Mouse (Mus musculus): ENCODE measurements around the gene Tulp1. TPM values are rescaled to one million over a fixed set of nuclear protein-coding genes. Genes with fewer than 3 reads are reported as not detected.

The Tulp1 gene
- polyA plus RNA-seq, 1 experiment, result 0.25 TPM

DNA sequence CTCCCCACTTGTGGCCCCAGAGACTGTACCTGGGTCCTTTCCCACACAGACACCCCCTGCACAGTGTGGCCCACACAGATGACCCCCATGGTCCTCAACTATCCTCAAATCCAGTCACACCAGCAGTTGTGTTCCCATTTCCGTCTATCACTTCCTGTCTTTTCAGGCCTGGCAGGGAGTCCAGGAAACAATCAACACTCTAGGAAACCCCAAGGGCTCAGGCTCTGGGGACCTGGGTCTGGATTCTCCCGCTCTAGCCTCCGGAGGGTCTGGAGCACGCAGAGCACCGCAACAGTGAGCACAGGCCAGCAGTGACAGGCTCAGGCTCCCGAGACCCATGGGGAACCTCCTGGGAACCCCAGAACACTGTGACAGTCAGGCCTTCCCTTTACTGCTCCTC lies 16.8 kb downstream of the Tulp1 start:
- no peak for TF ChIP-seq POLR2A (IDR thresholded peaks at IDR 0.05; ENCODE audit: low read depth, low read length)
- TF ChIP-seq CTCF (IDR thresholded peaks at IDR 0.05; ENCODE audit: extremely low read depth, insufficient read depth, insufficient read length, insufficient replicate concordance), result no peak
- Histone ChIP-seq H3K4me1 (ENCODE audit: control insufficient read depth, insufficient read depth, insufficient read length) (no peaks in the 10 kb centered on the region), H3K27ac (ENCODE audit: insufficient read depth, low read length) (no peak overlapping the region), H3K36me3 (ENCODE audit: control insufficient read depth, insufficient read depth, low read length) (no peaks in the 10 kb centered on the region), H3K4me3 (ENCODE audit: extremely low read depth, insufficient read depth, insufficient read length) (no peak overlapping the region), H3K27me3 (ENCODE audit: control insufficient read depth, insufficient read depth, low read length) (peaks cover 17% of the 10 kb centered on the region)
- 81% methylated on average over 6 of the region's 6 CpGs for WGBS
- DNase-seq (ENCODE audit: low read depth in 1 of 2, low spot score in 2 of 2), result no peak

DNA sequence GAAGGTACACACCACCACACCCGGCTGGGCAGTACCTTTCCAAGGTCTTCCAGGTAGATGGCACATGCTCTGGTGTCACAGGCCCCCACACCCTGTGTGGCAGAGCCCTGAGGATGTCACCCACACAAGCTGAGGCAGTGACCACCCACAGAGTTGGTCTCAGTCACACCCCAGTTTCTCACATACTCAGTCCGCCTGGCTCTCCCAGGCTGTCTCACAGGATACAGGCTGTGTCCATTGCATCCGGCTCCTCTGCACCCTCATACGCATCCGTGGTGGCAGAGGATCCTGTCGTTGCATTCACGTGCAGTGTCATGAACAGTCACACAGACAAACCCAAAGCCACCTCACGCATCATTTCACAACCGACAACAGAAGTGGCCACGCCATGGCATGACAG lies 17.7 kb downstream of the Tulp1 start:
- Histone ChIP-seq H3K4me1 (ENCODE audit: control insufficient read depth, insufficient read depth, insufficient read length) (no peaks in the 10 kb centered on the region), H3K4me3 (ENCODE audit: extremely low read depth, insufficient read depth, insufficient read length) (no peak overlapping the region), H3K36me3 (ENCODE audit: control insufficient read depth, insufficient read depth, low read length) (no peaks in the 10 kb centered on the region), H3K27me3 (ENCODE audit: control insufficient read depth, insufficient read depth, low read length) (peaks cover 17% of the 10 kb centered on the region), H3K27ac (ENCODE audit: insufficient read depth, low read length) (no peak overlapping the region)
- 86% methylated on average over 10 of the region's 10 CpGs for WGBS
- DNase-seq (ENCODE audit: low read depth in 1 of 2, low spot score in 2 of 2), result no peak
- no peak for TF ChIP-seq CTCF (IDR thresholded peaks at IDR 0.05; ENCODE audit: extremely low read depth, insufficient read depth, insufficient read length, insufficient replicate concordance)
- no peak for TF ChIP-seq POLR2A (IDR thresholded peaks at IDR 0.05; ENCODE audit: low read depth, low read length)

DNA sequence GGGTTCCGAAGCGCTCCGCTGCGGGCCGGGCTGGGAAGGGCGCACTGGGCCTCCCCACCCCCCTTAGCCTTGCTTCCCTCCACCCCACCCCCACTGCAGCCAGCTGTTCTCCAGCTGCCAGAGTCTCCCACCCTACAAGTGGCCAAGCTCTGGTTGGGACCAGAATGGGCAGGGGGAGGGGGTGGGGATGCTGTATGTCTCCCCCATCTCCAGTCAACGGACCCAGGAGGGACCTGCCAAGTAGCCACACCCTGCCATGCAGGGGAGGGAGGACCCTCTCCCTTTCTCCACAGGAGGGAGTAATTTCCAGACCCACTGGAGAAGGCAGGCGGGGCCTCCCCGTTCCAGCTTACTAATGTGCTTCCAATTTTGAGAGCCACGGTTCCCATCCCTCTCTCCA lies 19.1 kb downstream of the Tulp1 start:
- DNase-seq (ENCODE audit: low read depth in 1 of 2, low spot score in 2 of 2), result no peak
- Histone ChIP-seq H3K27me3 (ENCODE audit: control insufficient read depth, insufficient read depth, low read length) (peaks cover 11% of the 10 kb centered on the region), H3K27ac (ENCODE audit: insufficient read depth, low read length) (no peak overlapping the region), H3K4me3 (ENCODE audit: extremely low read depth, insufficient read depth, insufficient read length) (no peak overlapping the region), H3K4me1 (ENCODE audit: control insufficient read depth, insufficient read depth, insufficient read length) (no peaks in the 10 kb centered on the region), H3K36me3 (ENCODE audit: control insufficient read depth, insufficient read depth, low read length) (no peaks in the 10 kb centered on the region)
- TF ChIP-seq POLR2A (IDR thresholded peaks at IDR 0.05; ENCODE audit: low read depth, low read length) (no peak), CTCF (IDR thresholded peaks at IDR 0.05; ENCODE audit: extremely low read depth, insufficient read depth, insufficient read length, insufficient replicate concordance) (no peak)
- WGBS, result 86% methylated on average over 10 of the region's 10 CpGs

DNA sequence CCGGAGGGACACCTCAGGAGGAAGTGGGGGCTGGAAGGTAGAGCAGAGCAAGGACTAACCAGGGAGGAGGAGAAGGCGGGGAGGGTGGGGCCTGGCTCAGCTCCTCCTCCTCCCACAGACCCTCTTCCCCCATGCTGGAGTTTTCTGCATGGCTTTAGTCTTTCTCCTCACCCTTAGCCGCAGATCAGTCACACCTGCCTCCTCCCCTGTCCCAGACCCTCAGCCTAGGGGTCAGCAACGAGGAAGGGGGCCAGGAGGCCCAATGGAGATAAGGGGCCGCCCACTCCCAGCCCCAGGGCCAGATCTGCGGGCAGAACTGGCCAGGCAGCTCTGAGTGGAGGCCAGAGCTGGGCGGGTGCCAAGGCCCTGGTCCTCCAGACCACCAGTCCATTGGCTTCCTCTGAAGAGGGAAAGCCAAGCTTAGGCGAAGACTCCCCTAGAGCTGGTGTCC lies 19.7 kb downstream of the Tulp1 start:
- 74% methylated on average over 8 of the region's 8 CpGs for WGBS

DNA sequence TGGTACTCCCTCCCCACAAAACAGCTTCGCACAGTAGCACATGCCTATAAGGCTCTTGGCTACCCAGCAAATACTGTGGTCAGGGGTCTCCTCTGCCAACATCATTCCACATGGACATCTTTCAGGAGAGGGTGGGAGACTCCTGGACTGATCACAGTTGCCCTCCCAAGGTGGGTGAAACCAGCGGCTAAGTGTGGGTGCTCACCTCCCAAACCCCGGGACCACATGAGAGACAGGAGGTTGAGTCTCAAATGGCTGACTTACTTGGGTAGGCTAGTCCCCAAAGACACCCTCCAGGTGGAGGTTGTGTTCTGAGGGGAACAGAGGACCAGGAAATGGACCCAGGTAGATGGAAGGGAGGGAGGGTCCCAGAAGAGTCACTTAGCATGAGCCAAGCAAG lies 20.4 kb downstream of the Tulp1 start:
- 87% methylated on average over 3 of the region's 3 CpGs for WGBS
- no peak for DNase-seq (ENCODE audit: low read depth in 1 of 2, low spot score in 2 of 2)
- Histone ChIP-seq H3K4me1 (ENCODE audit: control insufficient read depth, insufficient read depth, insufficient read length) (no peaks in the 10 kb centered on the region), H3K27ac (ENCODE audit: insufficient read depth, low read length) (no peak overlapping the region), H3K36me3 (ENCODE audit: control insufficient read depth, insufficient read depth, low read length) (no peaks in the 10 kb centered on the region), H3K4me3 (ENCODE audit: extremely low read depth, insufficient read depth, insufficient read length) (no peak overlapping the region), H3K27me3 (ENCODE audit: control insufficient read depth, insufficient read depth, low read length) (no peaks in the 10 kb centered on the region)
- TF ChIP-seq POLR2A (IDR thresholded peaks at IDR 0.05; ENCODE audit: low read depth, low read length) (no peak), CTCF (IDR thresholded peaks at IDR 0.05; ENCODE audit: extremely low read depth, insufficient read depth, insufficient read length, insufficient replicate concordance) (no peak)

More for the DNA sequence above, 19.7 kb downstream of the Tulp1 start:
- H3K4me3 ChIP-seq (ENCODE audit: extremely low read depth, insufficient read depth, insufficient read length), result no peak overlapping the region
- DNase-seq (ENCODE audit: low read depth in 1 of 2, low spot score in 2 of 2), result no peak
- no peak for TF ChIP-seq POLR2A (IDR thresholded peaks at IDR 0.05; ENCODE audit: low read depth, low read length)
- no peak for TF ChIP-seq CTCF (IDR thresholded peaks at IDR 0.05; ENCODE audit: extremely low read depth, insufficient read depth, insufficient read length, insufficient replicate concordance)
- no peak overlapping the region; the same call in 1 of the 2 replicates for H3K27ac ChIP-seq (ENCODE audit: insufficient read depth, low read length)
- no peaks in the 10 kb centered on the region for H3K36me3 ChIP-seq (ENCODE audit: control insufficient read depth, insufficient read depth, low read length)
- peaks cover 5% of the 10 kb centered on the region for H3K27me3 ChIP-seq (ENCODE audit: control insufficient read depth, insufficient read depth, low read length)
- H3K4me1 ChIP-seq (ENCODE audit: control insufficient read depth, insufficient read depth, insufficient read length), result no peaks in the 10 kb centered on the region

DNA sequence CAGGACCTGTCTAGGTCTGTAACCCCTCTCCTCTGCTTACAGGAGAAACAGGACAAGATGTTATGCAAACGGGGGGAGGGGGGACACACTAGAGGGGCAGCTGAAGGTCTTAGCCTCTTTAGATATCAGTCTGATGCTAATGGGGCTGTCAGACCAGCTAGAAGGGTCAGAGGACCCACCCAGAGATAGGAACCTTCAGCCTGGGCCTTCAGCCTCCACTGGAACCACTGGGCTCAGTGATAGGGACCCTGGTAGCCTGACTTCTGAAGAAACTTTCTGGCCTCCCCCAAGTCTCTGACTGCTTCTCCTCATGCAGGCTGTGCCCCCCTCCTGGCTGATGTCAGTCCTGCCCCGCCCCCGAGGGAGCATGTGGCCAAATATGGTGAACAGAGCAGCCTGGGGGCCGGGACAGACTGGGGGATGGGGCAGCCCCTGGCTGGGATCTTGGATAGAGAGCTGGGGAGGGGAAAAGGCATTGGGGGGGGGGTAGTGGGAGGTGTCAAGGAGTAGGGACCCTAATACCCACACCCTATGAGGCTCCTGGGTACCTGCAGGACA lies 20.9 kb downstream of the Tulp1 start:
- WGBS, result 77% methylated on average over 4 of the region's 4 CpGs
- H3K4me1 ChIP-seq (ENCODE audit: control insufficient read depth, insufficient read depth, insufficient read length), result no peaks in the 10 kb centered on the region
- H3K27me3 ChIP-seq (ENCODE audit: control insufficient read depth, insufficient read depth, low read length), result no peaks in the 10 kb centered on the region
- no peak for DNase-seq (ENCODE audit: low read depth in 1 of 2, low spot score in 2 of 2)
- H3K36me3 ChIP-seq (ENCODE audit: control insufficient read depth, insufficient read depth, low read length), result no peaks in the 10 kb centered on the region
- H3K4me3 ChIP-seq (ENCODE audit: extremely low read depth, insufficient read depth, insufficient read length), result no peak overlapping the region
- H3K27ac ChIP-seq (ENCODE audit: insufficient read depth, low read length), result 0 out of 2 replicates have a peak overlapping the region, but pooled peaks have one; percentile 12
- TF ChIP-seq POLR2A (IDR thresholded peaks at IDR 0.05; ENCODE audit: low read depth, low read length) (no peak), CTCF (IDR thresholded peaks at IDR 0.05; ENCODE audit: extremely low read depth, insufficient read depth, insufficient read length, insufficient replicate concordance) (no peak)

DNA sequence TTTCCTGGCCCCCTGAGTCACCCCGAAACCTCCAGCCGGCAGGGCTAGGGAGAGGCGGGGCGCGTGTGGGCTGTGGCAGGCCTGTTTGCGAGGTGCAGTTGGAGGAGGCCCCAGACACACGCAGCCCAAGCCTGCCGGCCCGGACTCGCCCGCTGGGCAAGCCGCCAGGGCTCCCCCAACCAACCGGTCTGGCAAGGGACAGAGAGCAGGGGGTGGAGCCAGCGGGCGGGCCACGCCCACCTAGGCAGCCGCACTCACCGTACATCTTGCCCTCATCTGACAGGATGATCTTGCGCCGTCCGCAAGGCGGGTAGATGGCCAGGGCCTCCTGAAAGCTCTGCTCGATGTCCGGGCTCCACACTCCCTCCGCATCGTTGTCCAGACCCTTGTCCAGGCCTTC lies 23.9 kb downstream of the Tulp1 start:
- peak in 1 of 2 experiments; percentile 33 for DNase-seq (ENCODE audit: low read depth in 1 of 2, low spot score in 2 of 2)
- Histone ChIP-seq H3K4me1 (ENCODE audit: control insufficient read depth, insufficient read depth, insufficient read length) (no peaks in the 10 kb centered on the region), H3K36me3 (ENCODE audit: control insufficient read depth, insufficient read depth, low read length) (no peaks in the 10 kb centered on the region), H3K27me3 (ENCODE audit: control insufficient read depth, insufficient read depth, low read length) (no peaks in the 10 kb centered on the region), H3K4me3 (ENCODE audit: extremely low read depth, insufficient read depth, insufficient read length) (no peak overlapping the region), H3K27ac (ENCODE audit: insufficient read depth, low read length) (no peak overlapping the region)
- WGBS, result 23% methylated on average over 26 of the region's 26 CpGs
- TF ChIP-seq CTCF (IDR thresholded peaks at IDR 0.05; ENCODE audit: extremely low read depth, insufficient read depth, insufficient read length, insufficient replicate concordance) (no peak), POLR2A (IDR thresholded peaks at IDR 0.05; ENCODE audit: low read depth, low read length) (no peak)
